Mouse (Mus musculus): ENCODE results near the gene Gm8094. TPM values are rescaled to one million over a fixed set of nuclear protein-coding genes. Genes with fewer than 3 reads are reported as not detected.
"Not testable (repeated sequence)": the region's sequence is repeated elsewhere in the genome, so short reads cannot be mapped to it uniquely, and the experiment has no call there.

Gm8094 gene
- not detected for total RNA-seq (2021)
- long read RNA-seq, experiment 1: 0 reads
- long read RNA-seq, experiment 2: 0 reads

- DNase-seq (ENCODE audit: extremely low spot score in 1 of 2, low spot score in 2 of 2); H3K27ac ChIP-seq; intact Hi-C loops (cut with DNase I); H3K4me3 ChIP-seq: not testable (repeated sequence)
Observed at GRCm38 (mm10) chr14:43076543-43076942, at the start of gene Gm8094. TSS of gene Gm8094 (minus strand) at chr14:43076643.

GRCm38 (mm10) chr14:43119673-43120072 lies 43.2 kb upstream of the Gm8094 start:
- H3K27ac ChIP-seq; H3K4me3 ChIP-seq; DNase-seq (ENCODE audit: extremely low spot score in 1 of 2, low spot score in 2 of 2); intact Hi-C loops (cut with DNase I): not testable (repeated sequence)

- H3K4me3 ChIP-seq; DNase-seq (ENCODE audit: extremely low spot score in 1 of 2, low spot score in 2 of 2); H3K27ac ChIP-seq; intact Hi-C loops (cut with DNase I): not testable (repeated sequence)
Observed at GRCm38 (mm10) chr14:43100301-43100700, 23.9 kb upstream of the Gm8094 start, which contains the start of gene Gm8104. TSS of gene Gm8104 (plus strand) at chr14:43100601.

GRCm38 (mm10) chr14:43089103-43089919 lies 12.9 kb upstream of the Gm8094 start:
- H3K27ac ChIP-seq; intact Hi-C loops (cut with DNase I); H3K4me3 ChIP-seq; DNase-seq (ENCODE audit: extremely low spot score in 1 of 2, low spot score in 2 of 2): not testable (repeated sequence)

GRCm38 (mm10) chr14:43084936-43085730 lies 8.7 kb upstream of the Gm8094 start:
- H3K27ac ChIP-seq; intact Hi-C loops (cut with DNase I); H3K4me3 ChIP-seq: not testable (repeated sequence)
- DNase-seq (ENCODE audit: extremely low spot score in 1 of 2, low spot score in 2 of 2): peak; percentile 13 to 24

- intact Hi-C loops (cut with DNase I); H3K27ac ChIP-seq; H3K4me3 ChIP-seq; DNase-seq (ENCODE audit: extremely low spot score in 1 of 2, low spot score in 2 of 2): not testable (repeated sequence)
Observed at GRCm38 (mm10) chr14:43060179-43060578, 16.3 kb downstream of the Gm8094 start.

- H3K27ac ChIP-seq; intact Hi-C loops (cut with DNase I); DNase-seq (ENCODE audit: extremely low spot score in 1 of 2, low spot score in 2 of 2); H3K4me3 ChIP-seq: not testable (repeated sequence)
Observed at GRCm38 (mm10) chr14:43058063-43058462, 18.4 kb downstream of the Gm8094 start.

Other genes starting within 250 kb of the Gm8094 start
- gene Gm21977, start 223.2 kb downstream of the Gm8094 start, total RNA-seq (2021): not detected
- gene Gm8082, start 83.0 kb downstream of the Gm8094 start, total RNA-seq (2021): not detected
- not detected for gene Gm10376, start 61.0 kb downstream of the Gm8094 start, total RNA-seq (2021)
- gene Gm8104, start 24.0 kb upstream of the Gm8094 start, total RNA-seq (2021): under 1 TPM; 0.45 to 0.77 TPM
- gene Gm7233, start 103.2 kb upstream of the Gm8094 start, total RNA-seq (2021): 1 to 10 TPM in 1 of 2 experiments, under 1 TPM in 1; 0.88 to 1.2 TPM
- not detected for gene Gm8122, start 158.7 kb upstream of the Gm8094 start, total RNA-seq (2021)
- gene Gm8126, start 182.0 kb upstream of the Gm8094 start, total RNA-seq (2021): 1 to 10 TPM; 1.1 to 2.1 TPM
- gene Gm9732, start 198.4 kb upstream of the Gm8094 start, total RNA-seq (2021): under 1 TPM; 0.29 to 0.47 TPM
- gene Gm8127, start 217.2 kb upstream of the Gm8094 start, total RNA-seq (2021): not detected